Mouse (Mus musculus) liver, postnatal 0 days (tissue): Measurements from ENCODE around the gene Adam10.

Experiments
- CTCF ChIP-seq: sonication (generic); IDR thresholded peaks from 2 replicates; pipeline ENCODE4 v1.5.1; 2016; ENCODE audit warnings: antibody characterized with exemption, low read depth
- EP300 ChIP-seq: IDR thresholded peaks from 2 replicates; pipeline ENCODE4 v1.6.1; 2016; ENCODE audit warnings: antibody characterized with exemption, low read depth, mild to moderate bottlenecking

- no peak for TF ChIP-seq CTCF
- no peak for TF ChIP-seq EP300
These were observed 13.2 kb upstream of the Adam10 start for GRCm38 (mm10) chr9:70665372-70666145.
